Mouse (Mus musculus) c-Kit-negative CD71-positive TER-119-positive erythroid progenitor cells, embryonic 14.5 days (primary cell): ENCODE measurements around the gene D930048N14Rik.

Experiments used
- DNase-seq: peaks from one replicate; pipeline ENCODE4 v3.0.0-alpha.2; 2013; ENCODE audit warnings: low read depth, low spot score

D930048N14Rik gene

GRCm38 (mm10) chr11:51702831-51703230, 52.1 kb downstream of the D930048N14Rik start:
- no peak for DNase-seq

GRCm38 (mm10) chr11:51703379-51703998, 52.7 kb downstream of the D930048N14Rik start:
- peak; percentile 20 for DNase-seq

GRCm38 (mm10) chr11:51706451-51706850, 55.7 kb downstream of the D930048N14Rik start:
- DNase-seq, result no peak

- no peak for DNase-seq
Measured at GRCm38 (mm10) chr11:51707080-51707479, 56.3 kb downstream of the D930048N14Rik start.
